Mouse (Mus musculus): ENCODE results near the gene Ccdc187. TPM values are rescaled to one million over a fixed set of nuclear protein-coding genes. Genes with fewer than 3 reads are reported as not detected.
A peak's percentile ranks its signal among the peaks of the same experiment; 100 is the strongest.

Gene Ccdc187
- polyA plus RNA-seq, 1 experiment = not detected

DNA sequence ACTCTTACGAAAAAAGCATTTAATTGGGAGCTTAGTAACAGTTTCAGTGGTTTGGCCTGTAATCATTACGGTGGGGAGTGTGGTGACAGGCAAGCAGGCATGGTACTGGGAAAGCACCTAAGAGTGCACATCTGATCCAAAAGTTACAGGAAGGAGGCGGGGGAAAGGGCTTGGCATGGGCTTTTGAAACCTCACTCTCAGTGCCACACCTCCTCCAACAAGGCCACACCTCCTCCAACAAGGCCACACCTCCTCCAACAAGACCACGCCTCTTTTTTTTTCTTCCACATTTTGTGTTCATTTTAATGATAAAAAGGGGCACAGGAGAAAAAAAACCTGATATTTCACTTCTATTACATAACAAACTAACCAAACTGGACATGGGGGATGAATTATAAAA is 33.5 kb upstream of the Ccdc187 start:
- no peak overlapping the region for H3K4me3 ChIP-seq (replicated peaks)
- no peaks in the 10 kb centered on the region for H3K27me3 ChIP-seq (replicated peaks)
- peaks cover 55% of the 10 kb centered on the region for H3K36me3 ChIP-seq (replicated peaks; ENCODE audit: low read length)
- H3K4me1 ChIP-seq = peaks cover 90% of the 10 kb centered on the region
- no peaks in the 10 kb centered on the region for H3K9me3 ChIP-seq
- no peak for TF ChIP-seq GATA1 (IDR thresholded peaks at IDR 0.05; ENCODE audit: borderline replicate concordance, low read length)
- no peak for TF ChIP-seq FLI1 (IDR thresholded peaks at IDR 0.05; ENCODE audit: low read length)

GRCm38 (mm10) chr2:26325386-26326181 is 31.2 kb upstream of the Ccdc187 start:
- TF ChIP-seq FLI1 (IDR thresholded peaks at IDR 0.05; ENCODE audit: low read length) = no peak
- no peak for TF ChIP-seq GATA1 (IDR thresholded peaks at IDR 0.05; ENCODE audit: borderline replicate concordance, low read length)
- H3K27me3 ChIP-seq (replicated peaks) = peaks cover 3% of the 10 kb centered on the region
- peaks cover 90% of the 10 kb centered on the region for H3K4me1 ChIP-seq
- peak overlapping the region; percentile 71 for H3K4me3 ChIP-seq (replicated peaks)
- no peaks in the 10 kb centered on the region for H3K9me3 ChIP-seq
- H3K36me3 ChIP-seq (replicated peaks; ENCODE audit: low read length) = peaks cover 57% of the 10 kb centered on the region

DNA sequence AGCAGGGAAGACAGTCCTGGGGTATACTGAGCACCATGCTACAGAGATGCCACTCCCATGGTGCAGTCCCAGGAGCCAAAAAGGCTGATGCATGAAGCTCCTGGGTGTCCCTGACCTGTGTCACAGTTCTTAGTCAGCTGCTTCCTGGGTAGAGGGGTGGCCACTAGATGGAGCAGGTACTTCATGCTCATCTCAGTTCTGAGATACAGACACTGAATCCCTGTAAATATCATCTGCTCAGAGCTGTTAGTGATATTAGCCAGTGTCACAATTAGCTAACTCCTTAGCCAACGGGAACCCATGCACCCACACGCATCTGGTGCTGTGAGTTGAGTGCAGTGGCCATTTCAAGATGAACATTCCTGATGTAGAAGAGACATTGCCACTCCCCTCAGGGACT is 30.6 kb upstream of the Ccdc187 start:
- H3K27me3 ChIP-seq (replicated peaks) = peaks cover 7% of the 10 kb centered on the region
- peaks cover 90% of the 10 kb centered on the region for H3K4me1 ChIP-seq
- peak overlapping the region; percentile 6 for H3K4me3 ChIP-seq (replicated peaks)
- no peak for TF ChIP-seq FLI1 (IDR thresholded peaks at IDR 0.05; ENCODE audit: low read length)
- no peak for TF ChIP-seq GATA1 (IDR thresholded peaks at IDR 0.05; ENCODE audit: borderline replicate concordance, low read length)
- H3K36me3 ChIP-seq (replicated peaks; ENCODE audit: low read length) = peaks cover 53% of the 10 kb centered on the region
- no peaks in the 10 kb centered on the region for H3K9me3 ChIP-seq

- Histone ChIP-seq H3K4me3 (replicated peaks) (no peak overlapping the region), H3K36me3 (replicated peaks; ENCODE audit: low read length) (peaks cover 53% of the 10 kb centered on the region), H3K4me1 (peaks cover 86% of the 10 kb centered on the region), H3K9me3 (no peaks in the 10 kb centered on the region), H3K27me3 (replicated peaks) (peaks cover 10% of the 10 kb centered on the region)
- TF ChIP-seq FLI1 (IDR thresholded peaks at IDR 0.05; ENCODE audit: low read length) (no peak), GATA1 (IDR thresholded peaks at IDR 0.05; ENCODE audit: borderline replicate concordance, low read length) (no peak)
Measured at GRCm38 (mm10) chr2:26323589-26324325, 29.4 kb upstream of the Ccdc187 start.

- Histone ChIP-seq H3K9me3 (no peaks in the 10 kb centered on the region), H3K4me3 (replicated peaks) (no peak overlapping the region), H3K4me1 (peaks cover 90% of the 10 kb centered on the region), H3K36me3 (replicated peaks; ENCODE audit: low read length) (peaks cover 36% of the 10 kb centered on the region), H3K27me3 (replicated peaks) (peaks cover 29% of the 10 kb centered on the region)
- TF ChIP-seq GATA1 (IDR thresholded peaks at IDR 0.05; ENCODE audit: borderline replicate concordance, low read length) (no peak), FLI1 (IDR thresholded peaks at IDR 0.05; ENCODE audit: low read length) (no peak)
Measured at GRCm38 (mm10) chr2:26320245-26321185, 26.2 kb upstream of the Ccdc187 start.

- H3K4me1 ChIP-seq = peaks cover 88% of the 10 kb centered on the region
- H3K4me3 ChIP-seq (replicated peaks) = no peak overlapping the region
- TF ChIP-seq FLI1 (IDR thresholded peaks at IDR 0.05; ENCODE audit: low read length) = no peak
- TF ChIP-seq GATA1 (IDR thresholded peaks at IDR 0.05; ENCODE audit: borderline replicate concordance, low read length) = no peak
- H3K36me3 ChIP-seq (replicated peaks; ENCODE audit: low read length) = peaks cover 28% of the 10 kb centered on the region
- H3K27me3 ChIP-seq (replicated peaks) = peaks cover 29% of the 10 kb centered on the region
- no peaks in the 10 kb centered on the region for H3K9me3 ChIP-seq
Measured at GRCm38 (mm10) chr2:26319519-26320244, 25.3 kb upstream of the Ccdc187 start.

GRCm38 (mm10) chr2:26319109-26319508 is 24.8 kb upstream of the Ccdc187 start:
- TF ChIP-seq FLI1 (IDR thresholded peaks at IDR 0.05; ENCODE audit: low read length) = no peak
- TF ChIP-seq GATA1 (IDR thresholded peaks at IDR 0.05; ENCODE audit: borderline replicate concordance, low read length) = no peak
- H3K4me1 ChIP-seq = peaks cover 90% of the 10 kb centered on the region
- H3K36me3 ChIP-seq (replicated peaks; ENCODE audit: low read length) = peaks cover 22% of the 10 kb centered on the region
- H3K27me3 ChIP-seq (replicated peaks) = peaks cover 29% of the 10 kb centered on the region
- H3K4me3 ChIP-seq (replicated peaks) = no peak overlapping the region
- H3K9me3 ChIP-seq = no peaks in the 10 kb centered on the region

- H3K9me3 ChIP-seq = no peaks in the 10 kb centered on the region
- H3K27me3 ChIP-seq (replicated peaks) = peaks cover 29% of the 10 kb centered on the region
- H3K4me1 ChIP-seq = peaks cover 84% of the 10 kb centered on the region
- peaks cover 12% of the 10 kb centered on the region for H3K36me3 ChIP-seq (replicated peaks; ENCODE audit: low read length)
- no peak overlapping the region for H3K4me3 ChIP-seq (replicated peaks)
- TF ChIP-seq FLI1 (IDR thresholded peaks at IDR 0.05; ENCODE audit: low read length) = no peak
- TF ChIP-seq GATA1 (IDR thresholded peaks at IDR 0.05; ENCODE audit: borderline replicate concordance, low read length) = no peak
Measured at GRCm38 (mm10) chr2:26317991-26318672, 23.8 kb upstream of the Ccdc187 start.

Data from megakaryocyte, embryonic 14.5 days (primary cell).